Mouse (Mus musculus) kidney, adult 9 months (tissue): ENCODE data around the gene Thegl.
"Not testable (repeated sequence)": the region's sequence is repeated elsewhere in the genome, so short reads cannot be mapped to it uniquely, and the experiment has no call there.

ENCODE experiments used
- DNase-seq: peaks from one replicate; pipeline ENCODE4 v3.0.0; 2022

The Thegl gene

DNA sequence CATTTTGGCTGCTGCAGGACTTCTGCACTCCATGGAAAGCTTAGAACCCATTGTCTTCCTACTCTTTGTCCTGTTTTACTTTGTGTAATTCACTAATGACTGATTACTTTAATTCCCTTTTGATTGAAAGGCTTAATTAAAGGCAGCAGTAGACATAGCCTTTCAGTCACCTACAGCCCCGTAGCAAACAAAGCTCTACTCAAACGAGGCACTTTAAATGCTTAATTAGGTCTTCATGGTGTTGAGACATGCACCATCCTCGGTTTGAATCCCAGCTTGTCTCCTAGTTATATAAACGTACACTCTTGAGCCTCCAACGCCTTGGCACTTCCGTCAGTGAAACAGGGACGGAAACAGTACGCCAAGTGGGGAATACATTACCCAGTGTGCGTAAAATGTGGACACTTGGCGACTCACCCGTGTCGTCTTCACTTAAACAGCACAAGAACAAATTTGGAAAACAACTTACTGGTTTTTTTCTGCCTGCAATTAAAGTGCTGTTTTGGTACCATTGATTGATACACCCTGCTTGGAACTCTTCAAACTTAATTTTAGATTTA is 41.1 kb downstream of the Thegl start:
- no peak for DNase-seq

DNA sequence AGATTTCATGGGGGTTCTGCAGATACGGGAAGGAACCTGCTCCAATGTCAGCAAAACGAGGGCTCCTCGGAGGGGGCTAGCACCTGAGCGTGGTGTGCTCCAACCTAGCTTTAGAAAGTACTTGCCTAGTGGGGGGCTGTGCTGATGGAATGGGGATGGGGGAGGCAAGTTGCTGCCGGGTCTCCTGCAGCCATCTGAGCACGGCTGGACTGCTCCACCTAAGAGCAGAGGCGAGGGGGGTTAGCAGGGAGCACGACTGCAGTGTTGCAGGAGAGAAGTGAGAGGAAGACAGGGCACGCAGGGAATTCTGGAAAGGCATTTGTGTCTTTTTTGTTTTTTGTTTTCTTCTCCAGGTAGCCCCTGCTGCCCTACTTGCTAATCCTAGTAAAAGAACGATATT is 44.5 kb downstream of the Thegl start:
- no peak for DNase-seq

DNA sequence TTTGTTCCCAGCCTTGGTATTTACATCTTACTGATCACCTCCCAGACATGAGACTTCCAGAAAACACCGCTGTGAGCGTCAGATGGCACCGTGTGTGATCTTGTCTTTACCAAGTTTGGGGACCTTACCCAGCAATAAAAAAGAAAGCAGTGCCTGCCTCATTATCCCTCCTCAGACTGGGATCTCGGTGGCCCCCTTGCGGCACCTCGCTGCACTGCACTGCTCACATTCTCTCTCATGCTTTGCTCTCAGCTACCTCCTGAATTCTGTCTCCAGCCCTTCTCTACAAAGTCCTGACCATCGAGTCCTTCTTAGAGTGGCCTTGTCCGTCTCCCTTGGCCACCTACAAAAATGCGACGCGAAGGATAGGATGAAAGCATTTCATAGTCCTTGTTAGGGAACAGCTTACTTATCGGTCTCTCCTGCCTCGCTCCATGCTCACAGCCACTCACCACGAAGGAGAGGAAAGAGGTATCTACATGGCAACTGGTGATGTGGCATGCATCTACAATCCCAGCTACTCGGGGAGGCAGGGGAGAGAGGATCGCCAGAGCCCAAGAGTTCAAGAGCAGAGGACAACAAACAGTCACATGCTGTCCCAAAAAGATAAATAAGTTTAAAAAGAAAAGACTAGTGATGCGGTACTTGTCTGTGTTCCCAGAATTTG is 45.7 kb downstream of the Thegl start:
- DNase-seq, result peak; percentile 55

DNA sequence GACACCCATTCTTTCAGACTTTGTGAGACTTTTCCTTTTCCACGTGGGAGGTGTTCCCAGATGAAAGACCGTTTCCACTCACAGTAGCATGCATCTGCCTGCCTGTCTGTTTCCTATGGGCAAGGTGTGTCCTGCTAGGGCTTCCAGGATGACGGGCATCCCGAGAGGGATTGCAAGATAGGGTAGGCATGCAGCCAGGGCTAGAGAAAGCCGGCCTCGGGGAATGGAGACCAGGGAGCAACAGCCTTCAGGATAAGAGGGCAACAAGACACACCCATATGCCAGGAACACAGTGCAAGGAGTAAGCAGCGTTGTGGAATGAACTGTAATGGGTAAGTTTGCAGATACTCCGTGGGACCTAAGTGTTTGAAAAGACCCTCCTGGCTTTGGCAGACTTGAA is 51.5 kb downstream of the Thegl start:
- no peak for DNase-seq

DNA sequence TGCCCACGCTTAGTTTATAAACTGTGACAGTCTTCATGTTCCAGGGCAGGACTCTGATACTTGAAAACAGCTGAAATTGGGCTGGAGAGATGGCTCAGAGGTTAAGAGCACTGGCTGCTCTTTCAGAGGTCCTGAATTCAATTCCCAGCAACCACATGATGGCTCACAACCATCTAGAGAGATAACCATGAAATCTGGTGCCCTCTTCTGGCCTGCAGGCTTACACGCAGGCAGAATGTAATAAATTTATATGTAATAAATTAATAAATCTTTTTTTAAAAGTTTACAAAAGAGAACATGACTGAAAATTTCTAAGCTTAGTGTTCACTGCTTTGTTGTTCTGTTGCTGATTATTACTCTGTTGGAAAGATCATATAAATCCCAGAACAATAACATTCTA is 55.2 kb downstream of the Thegl start:
- DNase-seq, result no peak

DNA sequence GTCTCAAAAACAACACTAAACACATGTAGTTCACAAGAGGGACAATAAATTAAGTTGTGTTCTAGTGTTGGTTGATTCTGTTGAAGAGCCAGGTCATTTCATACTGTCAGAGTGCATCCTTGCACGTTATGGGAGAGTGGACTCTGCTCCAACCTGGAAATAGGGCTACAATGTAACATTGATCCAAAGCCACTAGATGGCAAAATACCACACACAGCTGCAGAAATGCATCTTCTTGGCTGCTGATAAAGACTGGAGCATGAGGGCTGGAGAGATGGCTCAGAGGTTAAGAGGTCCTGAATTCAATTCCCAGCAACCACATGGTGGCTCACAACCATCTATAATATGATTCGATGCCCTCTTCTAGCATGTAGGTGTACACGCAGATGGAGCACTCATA is 55.8 kb downstream of the Thegl start:
- DNase-seq, result peak; percentile 10

DNA sequence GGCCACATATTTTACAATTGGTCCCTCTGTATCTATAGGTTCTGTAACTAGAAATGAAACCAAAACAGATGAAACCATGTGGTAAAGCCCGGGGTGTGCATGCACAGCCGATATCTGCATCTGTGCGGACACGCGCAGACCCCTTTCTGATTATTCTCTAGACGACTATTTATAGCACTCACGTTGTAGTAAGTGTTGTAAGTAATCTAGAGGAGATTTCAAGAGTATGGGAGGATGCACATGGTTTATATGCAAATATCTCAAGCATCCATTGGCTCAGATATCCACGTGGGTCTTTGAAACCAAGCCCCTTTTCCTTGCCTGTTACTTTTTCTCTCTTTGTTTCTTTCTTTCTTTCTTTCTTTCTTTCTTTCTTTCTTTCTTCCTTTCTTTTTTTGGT is 58.0 kb downstream of the Thegl start:
- DNase-seq, result no peak

DNA sequence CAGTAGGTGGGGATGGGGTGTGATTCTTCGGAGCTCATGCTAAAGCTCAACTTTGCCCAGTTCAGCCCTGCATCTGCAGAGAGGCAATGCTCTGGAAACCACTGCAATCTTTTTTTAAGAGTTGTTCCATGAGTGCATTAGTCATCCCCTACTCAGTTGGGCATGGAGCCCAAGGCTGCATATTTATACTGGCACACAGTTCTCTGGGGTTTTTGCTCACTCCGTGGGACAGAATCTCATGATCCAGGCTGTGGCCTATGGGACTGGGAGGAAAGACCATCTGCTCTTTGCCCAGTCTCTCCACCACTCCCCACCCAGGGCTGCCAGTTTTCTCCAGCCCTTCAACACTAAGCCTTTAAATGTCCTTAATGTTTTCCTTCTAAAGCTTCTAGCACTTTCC is 59.1 kb downstream of the Thegl start:
- no peak for DNase-seq

DNA sequence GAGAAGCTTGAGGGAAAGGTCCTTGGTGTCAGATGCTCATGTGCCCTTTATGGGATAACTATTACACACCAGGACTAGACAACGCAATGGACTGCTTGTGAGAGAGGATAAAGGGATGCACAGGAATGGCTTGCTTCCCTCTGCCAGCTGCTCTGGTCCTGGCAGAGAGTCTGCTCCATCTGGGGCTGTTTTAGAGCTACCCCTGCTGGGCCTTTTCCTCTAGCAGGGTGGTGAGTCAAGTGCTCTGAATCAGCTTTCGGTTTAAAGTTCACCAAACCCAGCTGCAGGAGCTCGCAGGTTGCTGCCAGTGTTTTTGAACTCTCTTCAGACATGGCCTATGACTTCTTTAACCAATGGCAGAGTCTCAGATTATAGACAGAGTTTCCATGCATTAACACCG is 60.1 kb downstream of the Thegl start:
- DNase-seq, result no peak

DNA sequence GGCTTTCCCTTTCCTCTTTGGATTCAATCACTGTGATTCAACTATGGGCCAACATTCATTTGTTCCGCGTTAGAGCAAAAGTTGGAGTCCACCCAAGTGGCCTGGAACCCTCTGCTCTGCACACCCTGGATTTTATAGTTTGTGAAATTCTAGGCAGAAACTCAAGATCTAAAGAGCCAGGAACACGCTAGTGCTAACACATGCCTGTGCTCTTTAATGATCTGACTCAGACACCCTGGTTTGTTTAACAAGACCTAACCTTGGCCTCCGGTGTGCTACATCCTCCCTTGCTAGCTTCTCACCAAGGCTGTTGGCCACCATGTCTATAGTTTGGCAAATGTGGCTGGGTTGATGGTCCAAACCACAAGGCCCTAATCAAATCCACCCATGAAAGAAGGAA is 64.9 kb downstream of the Thegl start:
- DNase-seq, result no peak

DNA sequence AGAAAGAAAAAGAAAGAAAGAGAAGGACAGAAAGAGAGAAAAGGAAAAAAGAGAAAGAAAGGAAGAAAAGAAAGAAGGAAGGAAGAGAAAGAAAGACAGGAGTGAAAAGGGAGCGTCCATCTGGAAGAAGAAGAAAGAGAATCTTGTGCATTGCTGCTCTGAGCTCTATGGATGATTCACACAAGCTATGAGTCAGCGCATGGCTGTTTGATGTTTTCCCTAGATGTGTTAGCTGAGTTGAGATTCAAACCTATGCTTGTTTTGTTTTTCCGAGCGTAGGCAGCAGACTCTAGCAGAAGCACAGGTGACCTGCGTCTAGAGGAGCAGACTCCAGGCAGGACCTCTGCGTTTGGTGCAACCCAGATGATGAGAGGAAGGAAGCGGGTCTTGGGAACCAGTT is 66.9 kb downstream of the Thegl start:
- DNase-seq, result no peak

DNA sequence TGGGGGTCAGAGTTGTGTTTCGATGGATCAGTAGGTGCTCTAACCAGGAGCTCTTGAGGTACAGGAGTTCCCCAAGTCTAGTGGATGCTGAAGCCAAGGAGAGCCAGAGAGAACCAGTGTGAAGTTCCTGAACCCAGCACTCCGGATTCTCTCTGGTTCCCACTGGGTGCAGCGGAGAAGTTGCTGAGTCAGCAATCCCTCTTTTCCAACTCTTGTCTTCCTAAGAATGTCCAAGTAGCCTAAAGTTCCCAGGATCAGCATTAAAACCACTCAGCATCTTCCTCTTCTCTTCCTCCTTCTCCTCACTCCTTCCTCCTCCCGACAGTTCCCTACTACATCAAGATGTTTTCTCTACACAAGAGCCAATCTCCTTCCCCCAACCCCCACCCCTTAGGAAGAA is 68.6 kb downstream of the Thegl start:
- no peak for DNase-seq

DNA sequence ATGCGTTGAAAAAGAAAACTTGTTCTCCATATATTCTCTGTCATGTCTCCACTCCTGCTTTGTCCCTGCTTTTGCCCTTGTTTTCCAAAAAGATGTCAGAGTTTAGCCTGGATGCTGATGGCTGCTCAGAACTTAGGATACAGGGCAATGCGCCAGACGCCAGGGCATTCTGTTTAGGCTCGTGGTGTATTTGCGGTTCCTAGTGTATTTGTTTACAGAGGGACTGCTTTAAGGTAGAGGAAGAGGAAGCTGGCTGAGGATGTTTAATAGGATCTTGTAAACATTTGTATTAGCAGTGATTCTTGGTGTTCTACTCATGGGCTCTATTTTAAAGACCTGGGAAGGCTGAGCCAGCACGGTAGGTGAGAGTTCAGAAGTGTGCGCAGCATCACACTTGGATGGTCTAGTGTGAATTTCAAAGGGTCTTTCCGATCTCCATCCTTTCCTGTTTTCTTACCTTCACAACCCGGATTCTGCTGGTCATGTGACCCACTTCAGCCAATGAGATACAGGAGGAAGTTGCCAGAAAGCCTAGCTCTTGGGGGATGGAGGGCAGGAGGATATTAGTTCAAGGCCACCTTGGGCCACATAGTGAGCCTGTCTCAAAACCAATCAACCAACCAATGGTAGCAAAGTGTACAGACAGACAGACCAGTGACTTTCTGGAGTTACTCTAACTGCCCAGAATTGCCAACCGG is 70.1 kb downstream of the Thegl start:
- DNase-seq, result no peak

DNA sequence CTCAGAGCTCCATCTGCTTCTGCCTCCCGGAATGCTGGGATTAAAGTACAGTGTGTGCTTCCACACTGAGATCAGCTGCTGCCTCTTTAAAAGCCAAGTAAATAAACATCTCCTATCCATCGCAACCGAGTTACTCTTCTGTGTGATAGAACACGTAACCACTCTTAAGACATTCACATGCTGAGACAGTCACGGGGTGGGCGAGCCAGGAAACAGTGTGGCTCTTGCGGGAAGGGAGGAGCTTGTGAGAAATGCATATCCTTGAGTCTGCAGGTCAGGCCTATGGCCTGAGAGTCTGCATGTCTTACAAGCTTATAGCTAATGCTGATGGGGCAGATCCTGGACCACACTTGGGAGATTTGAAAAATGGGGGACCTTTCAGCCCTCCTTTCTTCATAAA is 70.7 kb downstream of the Thegl start:
- no peak for DNase-seq

DNA sequence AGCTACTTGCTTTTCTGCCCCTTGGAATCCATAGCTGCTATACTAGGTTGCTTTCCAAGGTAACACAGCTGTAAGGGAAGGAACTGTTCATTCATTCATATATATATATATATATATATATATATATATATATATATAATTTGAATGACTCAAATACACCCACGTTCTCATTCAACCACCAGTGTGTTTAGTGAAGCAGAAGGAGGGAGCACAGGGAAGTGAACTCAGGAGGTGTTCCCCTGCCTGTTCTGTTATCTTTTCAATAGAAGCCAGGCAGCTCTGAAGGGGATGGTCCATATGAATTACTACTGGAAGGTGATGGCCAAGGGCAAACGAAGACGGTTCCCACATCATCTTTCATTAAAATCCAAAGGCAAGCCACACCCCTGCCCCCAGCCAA is 71.3 kb downstream of the Thegl start:
- no peak for DNase-seq

DNA sequence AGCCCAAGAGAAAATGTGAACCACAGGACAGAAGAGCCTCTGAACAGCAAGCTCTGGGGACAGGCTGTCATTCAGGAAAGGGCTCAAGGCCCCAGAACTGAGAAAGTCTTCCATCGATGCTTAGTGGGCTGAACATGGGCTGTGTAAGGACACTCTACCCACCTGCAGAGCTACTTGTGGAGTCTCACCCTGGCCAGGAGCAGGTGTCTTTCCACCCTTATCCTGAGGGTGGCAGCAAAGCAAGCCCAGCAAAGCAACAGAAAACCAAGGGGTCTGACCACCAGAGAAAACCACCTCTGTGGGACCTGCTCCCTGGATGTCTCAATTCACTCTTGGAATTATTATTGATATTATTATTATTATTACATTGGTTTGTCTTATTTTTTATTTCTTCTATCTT is 73.5 kb downstream of the Thegl start:
- DNase-seq, result peak; percentile 53

DNA sequence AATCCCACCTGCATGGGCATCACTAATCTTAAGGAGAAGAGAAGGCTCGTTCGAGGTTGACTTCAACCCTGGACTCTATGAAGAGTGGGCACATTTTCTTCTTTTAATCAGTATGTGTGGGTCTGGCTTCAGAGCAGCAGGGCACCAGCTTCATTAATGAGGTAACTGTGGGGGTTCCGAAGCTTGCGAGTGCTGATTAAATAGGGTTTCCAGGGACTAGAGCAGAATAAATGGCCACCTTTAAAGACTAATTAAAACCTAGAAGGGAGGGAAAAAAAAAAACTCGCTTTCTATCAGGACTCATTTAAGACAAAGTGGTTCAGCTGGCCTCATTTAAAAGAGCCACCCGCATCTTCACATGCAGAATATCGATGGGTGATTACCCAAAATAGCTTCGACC is 74.1 kb downstream of the Thegl start:
- DNase-seq, result no peak

DNA sequence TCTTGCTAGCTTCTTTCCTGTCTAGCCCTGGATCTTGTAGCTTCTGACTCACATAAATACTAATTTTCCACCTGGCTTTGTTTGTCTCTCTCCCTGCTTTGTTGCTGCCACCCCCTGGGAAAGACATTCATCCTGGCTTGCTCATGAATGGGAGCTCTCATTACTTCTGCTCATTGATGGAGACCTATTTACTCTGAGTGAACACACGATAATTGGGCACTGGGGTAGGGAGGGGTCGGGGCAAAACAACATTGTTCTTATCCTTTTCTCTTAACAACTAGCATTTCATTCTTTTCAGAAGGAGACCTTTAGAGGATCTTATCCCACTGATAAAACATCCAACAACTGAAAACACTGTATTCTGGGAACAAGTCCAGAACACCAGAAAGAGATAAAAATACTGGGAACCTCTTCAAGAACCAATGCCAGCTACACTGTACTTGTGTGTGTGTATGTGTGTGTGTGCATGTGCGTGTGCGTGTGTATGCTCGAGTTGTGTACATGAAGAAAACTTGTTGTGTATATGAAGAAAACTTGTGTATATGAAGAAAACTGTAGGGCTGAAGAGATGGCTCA is 74.8 kb downstream of the Thegl start:
- DNase-seq, result no peak

DNA sequence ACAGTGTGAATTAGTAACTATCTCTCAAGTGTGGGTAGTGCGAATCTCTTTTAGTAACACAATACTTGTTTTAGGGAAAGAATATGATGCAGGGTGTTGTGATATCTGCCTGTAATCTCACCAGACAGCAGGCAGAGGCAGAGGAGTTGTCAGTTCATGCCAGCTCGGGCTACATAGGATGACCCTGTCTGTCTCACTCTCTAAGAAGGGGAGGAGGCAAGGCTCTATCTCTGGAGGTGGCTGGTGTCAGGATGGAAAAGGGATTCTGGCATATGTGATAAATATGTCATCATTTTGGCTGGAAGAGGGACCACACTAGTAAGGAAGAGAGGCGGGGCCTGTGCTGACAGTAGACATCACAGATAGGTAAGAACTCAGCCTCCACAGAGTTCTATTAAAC is 76.1 kb downstream of the Thegl start:
- DNase-seq, result no peak

DNA sequence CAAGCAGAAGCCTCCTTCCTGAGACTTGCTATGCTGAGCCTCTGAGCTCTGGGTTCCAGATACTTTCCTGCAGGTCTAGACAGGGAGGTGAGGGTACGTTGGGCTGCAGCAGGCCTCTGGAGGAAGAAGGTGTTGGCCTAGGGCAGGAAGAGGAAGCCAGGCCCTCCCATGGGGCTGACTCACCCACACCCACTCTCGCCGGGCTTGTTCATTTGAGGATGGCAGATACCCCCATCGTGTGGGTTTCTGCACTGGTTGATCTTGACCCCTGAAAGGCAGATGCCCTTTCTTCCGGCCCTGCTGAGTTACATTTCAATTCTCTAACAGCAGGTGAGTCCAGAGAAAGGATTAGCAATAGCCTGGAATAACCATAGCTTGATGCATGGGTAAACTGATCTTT is 76.7 kb downstream of the Thegl start:
- no peak for DNase-seq

DNA sequence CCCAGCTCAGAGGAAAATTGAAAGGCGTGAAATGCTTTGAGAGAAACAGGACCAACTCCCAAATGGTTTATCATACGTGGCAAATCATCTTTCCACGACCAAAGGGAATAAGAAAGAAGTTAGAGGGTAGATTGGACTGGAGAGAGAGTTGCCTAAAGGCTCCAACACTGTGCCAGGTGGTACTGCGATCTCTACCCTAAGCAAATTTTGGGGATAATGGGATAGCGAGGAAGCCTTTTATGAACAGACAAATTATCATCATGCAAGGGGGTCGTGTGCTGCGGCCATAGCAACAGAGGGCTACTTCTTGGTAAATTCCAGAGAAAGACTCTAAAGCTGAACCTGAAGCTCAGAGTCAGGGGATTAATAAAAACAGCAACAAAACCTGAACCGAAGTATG is 78.1 kb downstream of the Thegl start:
- no peak for DNase-seq

DNA sequence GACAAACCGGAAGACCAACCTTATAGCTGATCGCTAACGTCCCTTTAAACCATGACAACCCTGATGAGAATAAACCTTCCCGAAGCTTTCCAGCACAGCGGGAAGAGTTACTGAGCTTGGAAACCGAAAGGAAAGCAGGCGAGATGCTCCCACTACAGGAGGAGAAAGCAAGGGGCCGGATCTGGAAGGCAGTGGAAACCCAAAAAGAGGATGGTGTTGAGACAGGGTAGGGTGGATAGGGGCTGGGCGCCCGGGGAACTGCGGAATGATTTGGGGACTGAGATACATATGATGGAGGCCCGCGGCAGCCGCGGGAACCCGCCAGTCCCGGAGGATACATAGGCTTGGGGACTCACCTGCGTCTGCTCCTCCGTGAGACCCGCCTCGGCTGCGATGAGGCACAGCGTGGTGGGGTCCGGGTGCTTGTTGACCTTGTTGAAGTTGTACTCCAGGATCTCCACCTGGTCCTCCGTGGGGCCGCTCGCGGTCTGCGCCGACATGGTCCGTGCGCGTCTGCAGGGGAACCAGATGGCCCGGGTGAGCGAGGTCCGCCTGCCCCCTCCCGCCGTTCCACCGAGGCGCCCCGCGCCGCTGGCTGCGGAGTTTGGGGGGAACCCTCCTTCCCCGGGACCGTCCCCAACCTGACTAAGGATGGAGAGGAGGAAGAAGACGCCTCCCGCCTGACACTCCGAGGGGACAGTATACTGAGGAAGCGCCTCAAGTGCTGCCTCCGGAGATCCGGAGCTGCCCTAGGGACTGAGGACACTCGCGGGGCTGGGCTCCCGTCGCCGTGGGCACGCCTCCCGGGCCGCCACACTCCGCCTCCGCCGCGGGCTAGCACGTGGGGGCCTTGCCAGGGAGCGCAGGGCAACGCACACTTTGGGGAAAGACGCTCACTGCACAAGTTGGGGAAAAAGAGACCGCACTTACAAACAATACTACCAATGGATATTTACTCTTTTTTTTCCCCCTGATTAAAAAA is 79.0 kb downstream of the Thegl start:
- peak; percentile 56 for DNase-seq

DNA sequence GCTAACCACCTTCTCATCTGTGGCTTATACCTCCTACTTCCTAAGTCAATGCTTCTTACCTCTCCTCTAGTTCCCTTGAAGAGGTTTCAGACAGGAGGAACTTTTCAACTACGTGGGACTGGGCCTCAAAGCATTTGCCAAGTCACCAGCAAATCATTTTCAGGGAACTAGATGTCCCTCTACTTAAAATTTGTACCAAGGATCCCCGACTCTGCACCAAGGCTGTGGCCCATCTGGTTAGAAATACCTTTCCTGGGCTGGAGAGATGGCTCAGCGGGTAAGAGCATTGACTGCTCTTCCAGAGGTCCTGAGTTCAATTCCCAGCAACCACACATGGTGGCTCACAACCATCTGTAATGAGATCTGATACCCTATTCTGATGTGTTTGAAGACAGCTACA is 80.4 kb downstream of the Thegl start:
- not testable (repeated sequence) for DNase-seq
